Mouse (Mus musculus) heart, adult 2 months (tissue): ENCODE results near the gene Dnah11. TPM values are rescaled to one million over a fixed set of nuclear protein-coding genes. Genes with fewer than 3 reads are reported as not detected.
"Not testable (repeated sequence)": the region's sequence is repeated elsewhere in the genome, so short reads cannot be mapped to it uniquely, and the experiment has no call there.

Source experiments
- DNase-seq, 2 experiments: peaks; one replicate each; pipeline ENCODE4 v3.0.0; 2021
- H3K27ac ChIP-seq: fragments of 200-600 bp; 2 replicates; pipeline ENCODE4 v1.8.1; 2022
- H3K27me3 ChIP-seq: fragments of 200-500 bp; 2 replicates; pipeline ENCODE4 v1.6.1; 2012; ENCODE audit warnings: mild to moderate bottlenecking, low read length, inconsistent platforms, mixed read lengths; ENCODE audit not compliant: control insufficient read depth, insufficient read depth
- H3K36me3 ChIP-seq: fragments of 200-500 bp; 2 replicates; pipeline ENCODE4 v1.6.1; 2012; ENCODE audit warnings: low read length, inconsistent platforms; ENCODE audit not compliant: control insufficient read depth, insufficient read depth
- H3K4me1 ChIP-seq: fragments of 200-500 bp; 2 replicates; pipeline ENCODE4 v1.6.1; 2011; ENCODE audit warnings: low read length; ENCODE audit not compliant: control insufficient read depth, insufficient read depth
- H3K4me3 ChIP-seq: fragments of 200-600 bp; 2 replicates; pipeline ENCODE4 v1.8.1; 2022
- H3K79me2 ChIP-seq: fragments of 200-500 bp; replicated peaks from 2 replicates; pipeline ENCODE4 v1.6.1; 2012; ENCODE audit warnings: mild to moderate bottlenecking, inconsistent platforms, low read length, moderate library complexity, mixed read lengths; ENCODE audit not compliant: control insufficient read depth, insufficient read depth
- H3K9ac ChIP-seq: fragments of 200-500 bp; 2 replicates; pipeline ENCODE4 v1.6.1; 2012; ENCODE audit warnings: low read depth, mild to moderate bottlenecking, control low read depth, inconsistent platforms, low read length, mixed read lengths
- CTCF ChIP-seq: fragments of 200-600 bp; IDR thresholded peaks from 2 replicates; pipeline ENCODE4 v1.8.1; 2022; ENCODE audit warnings: antibody characterized with exemption, mild to moderate bottlenecking, moderate library complexity
- EP300 ChIP-seq: fragments of 200-500 bp; IDR thresholded peaks from 2 replicates; pipeline ENCODE4 v1.6.1; 2011; ENCODE audit warnings: low read depth, low read length, control low read depth; ENCODE audit not compliant: insufficient read depth
- POLR2A ChIP-seq: fragments of 200-500 bp; IDR thresholded peaks from 2 replicates; pipeline ENCODE4 v1.6.1; 2011; ENCODE audit warnings: mild to moderate bottlenecking, low read depth, low read length, control low read depth; ENCODE audit not compliant: insufficient read depth
- WGBS: fragments of 180-500 bp; shearing (Covaris S2); methylation state at CpG from one replicate; pipeline ENCODE4 v1.1.7; 2018; 5-methylcytosine and 5-hydroxymethylcytosine counted together
- intact Hi-C: fragments of 180-260 bp; cut with DNase I; formaldehyde crosslinking; loops from one replicate; pipeline ENCODE4 v1.15.1; 2025
- polyA plus RNA-seq: library from polyadenylated mRNA; depleted of rRNA; stranded (reverse); fragments of >200 nt; gene quantifications from 2 replicates; pipeline ENCODE4 v1.2.3, GENCODE M21; 2012
- total RNA-seq, 2 experiments: library from RNA; stranded (reverse); gene quantifications; 2 replicates each; pipeline ENCODE4 v1.2.3; 2021

Gene Dnah11
- total and polyA plus RNA-seq, 3 experiments = 0.10 TPM; not detected in 2

GRCm38 (mm10) chr12:117914613-117915245 is 284.1 kb downstream of the Dnah11 start:
- Histone ChIP-seq H3K9ac (no peak overlapping the region), H3K4me3 (no peak overlapping the region), H3K27me3 (no peaks in the 10 kb centered on the region), H3K4me1 (no peaks in the 10 kb centered on the region), H3K36me3 (no peaks in the 10 kb centered on the region), H3K79me2 (no peaks in the 10 kb centered on the region), H3K27ac (no peak overlapping the region)
- DNase-seq = no peak
- intact Hi-C loops = no loop called here
- TF ChIP-seq EP300 = no peak
- TF ChIP-seq POLR2A = no peak
- no peak for TF ChIP-seq CTCF
- 55% methylated on average over 10 of the region's 10 CpGs for WGBS

DNA sequence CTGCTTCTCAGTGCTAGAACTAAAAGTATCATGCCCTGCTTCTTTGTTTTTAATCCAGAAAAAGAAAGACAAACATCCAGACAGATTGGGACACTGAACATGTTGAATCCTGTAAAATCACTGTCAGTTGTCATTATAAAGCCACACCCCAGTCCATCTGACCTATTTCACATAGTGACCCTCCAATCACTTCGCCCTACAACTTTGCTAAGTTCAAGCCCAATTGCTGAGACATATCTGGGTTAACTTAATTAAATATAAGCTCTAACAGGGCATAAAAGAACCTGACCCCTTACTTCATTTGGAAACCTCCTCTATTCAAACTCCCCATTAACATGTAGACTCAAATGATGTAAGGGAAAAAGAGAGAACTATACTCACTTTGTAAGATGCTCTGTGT is 287.4 kb downstream of the Dnah11 start:
- H3K9ac ChIP-seq = no peak overlapping the region
- intact Hi-C loops = no loop called here
- H3K4me1 ChIP-seq = no peaks in the 10 kb centered on the region
- no peak overlapping the region for H3K4me3 ChIP-seq
- TF ChIP-seq EP300 (no peak), POLR2A (no peak), CTCF (no peak)
- DNase-seq = no peak
- no peaks in the 10 kb centered on the region for H3K79me2 ChIP-seq
- H3K27me3 ChIP-seq = no peaks in the 10 kb centered on the region
- 65% methylated on average over 1 of the region's 1 CpGs for WGBS
- H3K27ac ChIP-seq = no peak overlapping the region
- no peaks in the 10 kb centered on the region for H3K36me3 ChIP-seq

DNA sequence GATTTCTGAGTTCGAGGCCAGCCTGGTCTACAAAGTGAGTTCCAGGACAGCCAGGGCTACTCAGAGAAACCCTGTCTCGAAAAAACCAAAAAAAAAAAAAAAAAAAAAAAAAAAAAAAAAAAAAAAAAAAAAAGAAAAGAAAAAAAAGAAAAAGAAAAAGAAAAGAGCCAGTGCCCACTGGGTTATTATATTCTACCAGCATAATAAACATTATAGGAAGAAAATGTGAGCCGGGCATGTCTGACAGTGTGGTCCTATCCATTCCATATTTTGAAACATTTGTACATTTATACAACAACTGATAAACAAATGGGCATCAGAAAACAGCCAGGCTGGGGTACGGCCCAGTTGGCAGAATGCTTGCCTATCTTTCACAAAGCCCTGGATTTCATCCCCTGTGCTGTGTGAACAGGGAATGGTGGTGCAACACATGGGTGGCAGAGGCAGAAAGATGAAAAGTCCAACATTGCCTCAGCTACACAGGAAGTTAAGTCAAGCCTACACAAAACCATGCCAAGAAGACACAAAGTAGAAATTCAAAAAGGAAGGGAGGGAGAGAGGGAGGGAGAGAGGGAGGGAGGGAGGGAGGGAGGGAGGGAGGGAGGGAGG is 293.5 kb downstream of the Dnah11 start:
- 76% methylated on average over 4 of the region's 4 CpGs for WGBS
- H3K9ac ChIP-seq, H3K4me3 ChIP-seq, DNase-seq, H3K27ac ChIP-seq, intact Hi-C loops, H3K4me1 ChIP-seq, H3K36me3 ChIP-seq, H3K79me2 ChIP-seq, H3K27me3 ChIP-seq: not testable (repeated sequence)

- TF ChIP-seq POLR2A (no peak), CTCF (no peak), EP300 (no peak)
- H3K4me3 ChIP-seq = no peak overlapping the region
- no peak overlapping the region for H3K27ac ChIP-seq
- H3K27me3 ChIP-seq = no peaks in the 10 kb centered on the region
- no peak overlapping the region for H3K9ac ChIP-seq
- 82% methylated on average over 8 of the region's 8 CpGs for WGBS
- no peaks in the 10 kb centered on the region for H3K79me2 ChIP-seq
- H3K4me1 ChIP-seq = no peaks in the 10 kb centered on the region
- no peak for DNase-seq
- intact Hi-C loops = no loop called here
- H3K36me3 ChIP-seq = no peaks in the 10 kb centered on the region
These were observed 295.2 kb downstream of the Dnah11 start for GRCm38 (mm10) chr12:117903671-117904070.

GRCm38 (mm10) chr12:117901352-117901751 is 297.5 kb downstream of the Dnah11 start:
- H3K4me3 ChIP-seq = not testable (repeated sequence)
- 65% methylated on average over 2 of the region's 4 CpGs for WGBS

DNA sequence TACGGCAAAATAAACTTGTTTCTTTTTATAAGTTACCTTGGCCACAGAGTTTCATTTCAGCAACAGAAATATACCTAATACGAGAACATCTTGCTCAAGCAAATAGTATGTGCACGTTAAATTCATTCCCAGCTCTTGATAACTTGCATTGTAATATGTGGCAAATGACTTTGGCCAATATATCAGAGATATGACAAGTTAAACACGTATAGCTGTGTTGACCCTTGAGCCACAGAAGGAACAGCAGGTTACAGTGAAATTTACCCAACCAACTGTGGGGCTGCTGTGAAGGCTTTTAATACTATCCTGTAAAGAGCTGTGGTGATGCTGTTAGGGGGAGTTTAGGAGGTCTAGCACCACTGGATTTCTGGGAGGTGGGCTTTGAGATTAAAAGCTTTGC is 298.0 kb downstream of the Dnah11 start:
- H3K9ac ChIP-seq, H3K4me1 ChIP-seq, H3K27ac ChIP-seq, DNase-seq, H3K79me2 ChIP-seq, H3K36me3 ChIP-seq, H3K27me3 ChIP-seq, H3K4me3 ChIP-seq, intact Hi-C loops: not testable (repeated sequence)
- 59% methylated on average over 1 of the region's 4 CpGs for WGBS

More at GRCm38 (mm10) chr12:117901352-117901751, 297.5 kb downstream of the Dnah11 start:
- H3K9ac ChIP-seq, intact Hi-C loops, H3K27ac ChIP-seq, DNase-seq, H3K27me3 ChIP-seq, H3K36me3 ChIP-seq, H3K4me1 ChIP-seq, H3K79me2 ChIP-seq: not testable (repeated sequence)
